Mouse (Mus musculus): Measurements from ENCODE around the gene Irf9. TPM values are rescaled to one million over a fixed set of nuclear protein-coding genes. Genes with fewer than 3 reads are reported as not detected.

The Irf9 gene
- polyA plus RNA-seq, 1 experiment from 2014 or later: 50.2 TPM

DNA sequence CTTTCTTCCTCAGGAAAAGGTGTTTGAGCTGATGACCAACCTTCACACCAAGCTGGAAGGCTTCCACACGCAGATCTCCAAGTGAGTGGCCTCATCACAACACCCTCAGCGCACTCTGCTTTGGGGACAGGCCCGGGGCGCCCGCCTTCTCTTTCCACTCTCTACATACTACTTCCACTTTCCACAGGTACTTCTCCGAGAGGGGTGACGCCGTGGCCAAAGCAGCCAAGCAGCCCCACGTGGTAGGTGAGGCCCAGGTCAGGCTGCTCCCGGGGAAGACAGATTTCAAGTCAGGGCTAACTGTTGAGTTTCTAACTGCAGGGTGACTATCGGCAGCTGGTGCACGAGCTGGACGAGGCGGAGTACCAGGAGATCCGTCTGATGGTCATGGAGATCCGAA lies 22.6 kb upstream of the Irf9 start:
- DNase-seq (ENCODE audit: low spot score): no peak

DNA sequence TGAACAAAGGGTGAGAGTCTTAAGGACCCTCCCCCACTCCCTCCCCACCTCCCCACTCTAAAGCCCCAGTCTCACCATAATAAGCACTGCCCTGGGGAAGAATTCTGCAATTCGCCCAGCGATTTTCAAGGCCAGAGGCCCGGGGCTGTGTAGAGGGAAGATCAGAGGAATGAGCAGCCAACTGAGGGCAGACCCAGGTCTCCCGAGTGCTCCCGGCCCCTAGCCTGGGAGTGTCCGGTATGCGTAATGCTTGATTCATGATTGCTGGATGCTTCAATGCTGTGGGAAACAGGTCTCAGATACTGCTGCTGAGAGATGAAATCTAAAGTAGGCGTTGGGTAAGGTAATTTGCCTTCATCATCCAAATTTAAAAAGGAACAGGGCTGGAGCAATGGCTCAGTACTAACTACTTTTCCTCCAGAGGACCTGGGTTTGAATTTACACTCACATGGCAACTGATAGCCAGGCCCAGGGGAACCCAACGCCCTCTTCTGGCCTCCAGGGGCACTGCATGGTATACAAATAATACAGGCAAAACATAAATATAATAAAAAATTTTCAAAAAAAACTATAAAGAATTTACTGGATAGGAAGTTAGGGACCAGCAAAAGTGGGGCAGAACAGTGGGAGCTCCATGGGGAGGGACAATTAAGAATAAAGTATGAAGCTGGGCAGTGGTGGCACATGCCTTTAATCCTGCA lies 21.2 kb upstream of the Irf9 start:
- DNase-seq (ENCODE audit: low spot score): no peak

DNA sequence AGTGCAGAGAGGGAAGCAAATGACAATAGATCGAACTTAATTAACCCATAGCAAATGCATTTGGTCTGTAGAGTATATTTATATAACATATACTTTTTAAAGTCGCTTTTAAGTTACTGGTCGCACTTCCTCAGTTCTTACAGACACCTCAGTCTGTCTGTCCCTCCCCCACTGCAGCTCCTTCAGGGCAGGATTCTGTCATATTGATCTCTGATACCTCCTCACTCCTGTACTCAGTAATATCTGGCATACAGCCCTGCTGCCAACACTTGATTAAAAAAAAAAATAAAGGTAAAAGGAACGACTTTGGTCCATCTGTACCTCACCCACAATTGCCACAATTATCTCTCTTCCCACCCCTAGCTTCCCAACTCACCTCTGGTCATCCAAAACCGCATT lies 19.1 kb upstream of the Irf9 start:
- DNase-seq (ENCODE audit: low spot score): no peak

DNA sequence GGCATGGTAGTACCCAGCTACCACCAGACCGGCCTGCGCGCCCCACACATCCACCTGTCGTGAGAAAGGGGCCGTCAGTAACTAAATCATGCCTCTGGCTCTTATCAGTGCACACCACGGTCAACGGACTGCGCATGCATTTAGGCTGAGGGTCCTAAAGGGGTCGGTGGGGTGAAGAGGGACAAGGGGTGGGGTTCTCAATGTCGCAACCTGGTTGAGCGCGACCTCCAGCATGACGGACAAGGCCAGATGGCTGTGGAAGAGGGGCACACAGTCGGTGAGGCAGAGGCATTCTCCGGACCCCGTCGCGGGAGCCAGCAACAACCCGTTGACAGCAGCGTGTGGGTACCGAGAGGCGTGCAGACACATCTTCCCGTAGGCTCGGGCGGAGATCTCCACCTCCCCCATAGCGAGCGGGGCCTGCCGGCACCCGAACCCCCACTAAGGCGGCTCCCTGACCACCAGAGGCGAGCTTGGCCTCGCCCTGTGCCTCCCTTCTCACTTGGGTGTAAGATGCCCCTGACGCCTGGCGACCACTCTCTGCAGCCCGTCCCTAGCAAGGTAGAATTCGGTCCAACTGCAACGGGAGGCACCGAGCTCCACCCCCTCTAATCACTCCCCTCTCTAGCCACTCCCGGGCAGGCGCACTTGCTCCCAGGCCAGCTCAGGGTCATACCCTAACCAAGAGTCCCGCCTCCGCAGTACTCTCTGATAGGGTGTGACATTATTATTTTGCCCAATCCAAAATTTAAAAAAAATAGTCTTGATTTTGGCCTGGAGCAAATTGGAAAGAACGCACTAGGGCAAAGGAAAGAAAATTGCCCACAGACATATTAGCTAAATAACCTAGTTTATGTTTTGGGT lies 18.4 kb upstream of the Irf9 start, which contains the start of gene Emc9:
Gene Emc9 (minus strand): TSS at position 601 of the 864 bp plus-strand sequence.
- DNase-seq (ENCODE audit: low spot score): peak; percentile 15

DNA sequence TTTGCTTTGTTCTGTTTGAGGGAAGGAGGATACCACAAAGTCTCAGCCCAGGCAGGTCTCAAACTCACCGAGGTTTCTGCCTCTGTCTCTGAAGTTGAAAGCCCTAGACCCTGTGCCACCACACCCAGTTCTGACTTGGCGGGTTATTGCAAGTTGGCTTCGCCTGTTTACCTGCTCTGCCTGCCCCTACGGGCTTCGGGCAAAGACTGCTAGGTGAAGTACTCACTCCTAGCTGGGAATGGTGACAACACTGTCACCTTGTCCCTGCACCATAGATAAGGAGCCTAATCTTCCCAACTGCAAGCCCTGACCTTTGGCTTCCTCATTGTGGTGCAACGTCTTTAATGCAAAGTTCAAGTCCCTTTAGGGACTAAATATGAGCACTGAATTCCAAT lies 17.8 kb upstream of the Irf9 start:
- DNase-seq (ENCODE audit: low spot score): peak; percentile 22

DNA sequence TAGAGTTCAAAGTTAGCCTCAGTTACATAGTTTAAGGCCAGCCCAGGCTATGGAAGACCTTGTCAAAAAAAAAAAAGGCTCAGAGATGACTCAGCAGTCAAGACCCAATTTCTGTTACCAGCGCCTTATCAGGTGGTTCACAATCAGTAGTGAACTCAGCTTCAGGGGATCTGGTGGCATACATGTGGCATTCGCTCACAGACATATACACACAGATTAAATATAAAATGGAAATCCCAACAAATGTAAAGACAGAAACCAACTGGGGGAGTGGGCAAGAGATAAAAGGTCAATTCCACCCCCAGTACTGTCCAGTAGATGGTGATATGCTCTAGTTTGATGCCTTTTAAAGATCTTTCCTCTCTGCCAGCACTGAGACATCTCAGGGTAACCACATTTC lies 17.2 kb upstream of the Irf9 start:
- no peak for DNase-seq (ENCODE audit: low spot score)

DNA sequence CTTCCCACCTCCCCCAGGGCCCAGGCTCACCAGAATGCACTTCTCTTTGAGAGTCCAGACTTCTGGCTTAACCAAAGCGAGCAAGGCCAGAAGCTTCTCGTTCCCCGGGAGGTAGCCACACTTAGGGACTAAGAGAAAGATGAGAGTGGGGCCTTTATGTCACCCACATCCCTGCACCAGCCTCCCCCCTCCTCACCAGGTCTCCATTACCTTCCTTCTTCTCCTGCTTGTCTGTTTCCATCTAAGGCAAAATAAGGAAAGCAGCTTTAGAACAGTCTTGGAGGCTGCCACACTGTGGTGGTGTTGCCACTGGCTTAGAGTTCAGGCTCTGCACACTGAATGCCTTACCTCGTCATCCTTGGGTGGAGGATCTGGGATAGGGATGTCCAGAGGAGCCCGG lies 14.1 kb upstream of the Irf9 start:
- no peak for DNase-seq (ENCODE audit: low spot score)

DNA sequence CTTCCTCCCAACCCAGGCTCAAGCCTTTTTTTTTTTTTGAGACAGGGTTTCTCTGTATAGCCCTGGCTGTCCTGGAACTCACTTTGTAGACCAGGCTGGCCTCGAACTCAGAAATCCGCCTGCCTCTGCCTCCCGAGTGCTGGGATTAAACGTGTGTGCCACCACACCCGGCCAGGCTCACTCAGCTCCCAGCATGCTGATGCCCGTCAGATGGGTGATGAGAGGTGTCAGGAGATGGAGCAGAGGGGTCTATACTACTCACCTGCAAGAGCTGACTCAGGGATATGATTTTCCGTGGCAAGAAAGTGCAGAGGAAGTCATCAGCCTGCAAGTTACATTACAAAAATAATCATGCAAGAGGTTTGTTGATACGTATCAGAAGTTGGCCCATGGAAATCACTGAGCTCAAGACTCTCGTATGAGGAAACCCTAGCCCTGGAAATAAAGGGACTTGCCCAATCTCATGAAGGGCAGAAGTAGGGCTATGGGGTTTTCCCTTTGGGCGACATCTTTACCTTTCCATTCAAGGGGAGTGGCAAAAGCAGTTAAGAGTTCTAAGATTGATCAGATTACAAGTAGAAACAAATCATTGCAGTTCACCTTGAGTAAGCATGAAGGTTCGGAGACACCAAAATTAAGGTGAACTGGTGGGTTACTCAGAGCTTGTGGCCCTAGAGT lies 13.5 kb upstream of the Irf9 start:
- DNase-seq (ENCODE audit: low spot score): no peak

DNA sequence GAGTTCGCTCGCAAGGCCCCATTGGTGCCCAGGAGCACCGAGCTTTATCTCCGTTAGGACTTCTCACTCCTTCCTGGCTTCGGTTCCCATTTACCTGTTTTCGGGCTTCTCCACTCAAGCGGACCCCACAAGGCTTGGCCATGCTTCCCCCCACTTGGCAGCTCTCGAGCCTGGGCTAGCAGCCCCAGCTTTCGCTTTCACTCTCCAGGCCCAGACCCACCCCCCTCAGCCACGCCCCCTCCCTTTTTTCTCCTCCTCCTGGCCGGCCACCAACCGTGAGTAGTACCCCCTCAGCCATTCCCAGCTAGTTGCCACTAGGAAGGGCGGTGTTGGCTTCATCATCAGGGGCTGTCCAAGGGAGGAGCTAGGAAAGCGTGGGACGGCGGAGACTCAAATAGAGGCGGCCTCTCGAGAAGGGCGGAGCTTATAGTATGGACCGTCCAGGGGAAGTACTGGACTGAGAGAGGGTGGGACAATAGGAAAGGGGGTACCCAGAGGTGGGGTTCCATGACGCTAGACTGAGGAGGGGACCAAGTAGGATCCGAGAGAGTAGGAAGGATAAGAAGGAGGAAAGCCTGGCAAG lies 12.5 kb upstream of the Irf9 start, which contains the start of gene Psme2:
Gene Psme2 (minus strand): TSS at position 366 of the 583 bp plus-strand sequence.
- DNase-seq (ENCODE audit: low spot score): peak; percentile 73

DNA sequence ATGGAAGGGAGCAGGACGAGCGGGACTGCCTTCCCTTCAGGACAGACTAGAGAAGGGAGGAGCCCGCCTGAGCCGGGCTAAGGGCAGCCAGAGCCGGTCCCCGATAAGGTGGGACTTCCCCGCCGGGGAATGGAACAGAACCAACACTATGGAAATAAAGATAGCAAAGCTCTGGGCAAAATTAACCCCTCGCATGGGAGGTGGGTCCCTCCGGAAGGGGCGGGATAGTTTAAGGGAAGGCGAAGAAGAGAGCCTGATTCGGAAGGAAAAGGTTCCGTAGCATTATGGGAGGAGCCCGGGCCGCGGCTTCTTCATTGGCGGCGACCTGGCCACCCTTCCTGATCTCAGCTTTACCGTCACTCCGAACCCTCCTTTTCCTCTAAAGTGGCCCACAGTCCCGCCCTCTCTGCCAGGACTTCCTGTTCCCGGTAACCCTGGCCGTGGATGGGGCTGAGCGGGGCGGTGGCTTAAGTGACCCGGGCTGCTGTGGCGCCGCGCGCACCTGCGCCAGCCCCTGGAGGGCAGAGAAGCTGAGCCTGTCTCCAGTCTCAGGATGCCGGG lies 12.0 kb upstream of the Irf9 start, which contains the start of gene Rnf31:
Gene Rnf31 (plus strand): TSS at position 378 of the 561 bp plus-strand sequence.
- DNase-seq (ENCODE audit: low spot score): peak; percentile 82

DNA sequence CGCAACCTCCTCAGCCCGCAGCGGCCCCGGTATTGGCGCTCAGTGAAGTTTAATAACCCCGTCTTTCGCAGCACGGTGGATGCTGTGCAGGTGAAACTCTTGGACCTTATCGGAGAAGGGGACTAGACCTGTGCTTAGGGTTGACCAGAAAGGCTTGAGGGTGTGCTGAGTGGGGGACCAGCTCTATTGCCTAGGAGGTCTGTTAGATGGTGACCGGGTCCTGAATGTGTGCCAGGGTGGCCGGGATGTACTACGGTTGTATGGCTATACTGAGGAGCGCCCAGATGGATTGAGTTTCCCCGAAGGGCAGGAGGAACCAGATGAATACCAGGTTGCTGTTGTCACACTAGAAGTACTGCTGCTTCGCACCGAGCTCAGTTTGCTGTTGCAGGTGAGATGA lies 11.1 kb upstream of the Irf9 start:
- no peak for DNase-seq (ENCODE audit: low spot score)

DNA sequence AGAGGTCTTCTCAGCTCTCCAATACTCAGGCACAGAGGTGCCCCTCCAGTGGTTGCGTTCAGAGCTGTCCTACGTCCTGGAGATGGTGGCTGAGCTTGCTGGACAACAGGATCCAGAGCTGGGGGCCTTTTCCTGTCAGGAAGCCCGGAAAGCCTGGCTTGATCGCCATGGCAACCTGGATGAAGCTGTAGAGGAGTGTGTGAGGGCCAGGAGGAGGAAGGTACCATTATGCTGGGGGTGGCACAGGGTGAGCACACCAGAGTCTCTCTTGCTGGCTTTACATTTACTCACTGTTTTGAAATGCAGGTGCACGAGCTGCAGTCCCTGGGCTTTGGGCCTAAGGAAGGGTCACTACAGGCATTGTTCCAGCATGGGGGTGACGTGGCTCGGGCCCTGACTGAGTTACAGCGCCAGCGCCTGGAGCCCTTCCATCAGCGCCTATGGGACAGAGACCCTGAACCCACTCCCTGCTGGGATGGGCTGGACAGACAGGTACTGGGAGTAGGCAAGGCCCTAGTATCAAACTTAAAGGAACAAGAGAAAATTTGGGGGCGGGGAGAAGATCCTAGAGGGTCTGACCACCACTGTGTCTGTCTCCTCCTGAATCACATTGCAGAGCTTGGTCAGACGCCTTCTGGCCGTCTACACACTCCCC lies 7.2 kb upstream of the Irf9 start:
- DNase-seq (ENCODE audit: low spot score): no peak

DNA sequence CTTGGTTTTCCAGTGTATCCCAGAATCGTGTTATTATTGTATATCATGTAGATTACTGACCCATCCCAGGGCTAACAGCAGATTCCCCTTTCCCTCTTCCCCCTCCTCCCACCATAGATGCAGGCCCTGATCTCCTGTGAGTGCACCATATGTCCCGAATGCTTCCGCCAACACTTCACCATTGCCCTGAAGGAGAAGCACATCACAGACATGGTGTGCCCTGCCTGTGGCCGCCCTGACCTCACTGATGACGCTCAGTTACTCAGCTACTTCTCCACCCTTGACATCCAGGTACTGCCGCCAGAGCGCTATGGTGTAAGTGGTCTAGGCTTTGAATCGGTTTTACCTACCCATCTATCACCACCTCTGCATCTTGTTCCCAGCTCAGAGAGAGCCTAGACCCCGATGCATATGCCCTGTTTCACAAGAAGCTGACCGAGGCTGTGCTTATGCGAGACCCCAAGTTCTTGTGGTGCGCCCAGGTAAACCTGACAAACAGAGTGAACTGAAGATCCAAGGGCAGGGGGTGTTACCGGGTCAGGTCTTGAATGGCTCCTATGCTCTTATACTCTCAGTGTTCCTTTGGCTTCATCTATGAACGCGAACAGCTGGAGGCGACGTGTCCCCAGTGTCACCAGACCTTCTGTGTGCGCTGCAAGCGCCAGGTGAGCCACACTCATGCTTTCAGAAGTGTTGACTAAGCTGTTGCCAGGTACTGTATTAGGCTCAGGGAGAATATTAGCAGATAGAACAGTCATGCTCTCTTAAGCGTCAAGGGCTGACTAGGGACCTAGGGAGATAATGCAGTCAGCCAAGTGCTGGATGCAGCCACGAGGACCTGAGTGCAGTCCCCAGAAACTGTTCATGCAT lies 4.6 kb upstream of the Irf9 start:
- DNase-seq (ENCODE audit: low spot score): no peak

DNA sequence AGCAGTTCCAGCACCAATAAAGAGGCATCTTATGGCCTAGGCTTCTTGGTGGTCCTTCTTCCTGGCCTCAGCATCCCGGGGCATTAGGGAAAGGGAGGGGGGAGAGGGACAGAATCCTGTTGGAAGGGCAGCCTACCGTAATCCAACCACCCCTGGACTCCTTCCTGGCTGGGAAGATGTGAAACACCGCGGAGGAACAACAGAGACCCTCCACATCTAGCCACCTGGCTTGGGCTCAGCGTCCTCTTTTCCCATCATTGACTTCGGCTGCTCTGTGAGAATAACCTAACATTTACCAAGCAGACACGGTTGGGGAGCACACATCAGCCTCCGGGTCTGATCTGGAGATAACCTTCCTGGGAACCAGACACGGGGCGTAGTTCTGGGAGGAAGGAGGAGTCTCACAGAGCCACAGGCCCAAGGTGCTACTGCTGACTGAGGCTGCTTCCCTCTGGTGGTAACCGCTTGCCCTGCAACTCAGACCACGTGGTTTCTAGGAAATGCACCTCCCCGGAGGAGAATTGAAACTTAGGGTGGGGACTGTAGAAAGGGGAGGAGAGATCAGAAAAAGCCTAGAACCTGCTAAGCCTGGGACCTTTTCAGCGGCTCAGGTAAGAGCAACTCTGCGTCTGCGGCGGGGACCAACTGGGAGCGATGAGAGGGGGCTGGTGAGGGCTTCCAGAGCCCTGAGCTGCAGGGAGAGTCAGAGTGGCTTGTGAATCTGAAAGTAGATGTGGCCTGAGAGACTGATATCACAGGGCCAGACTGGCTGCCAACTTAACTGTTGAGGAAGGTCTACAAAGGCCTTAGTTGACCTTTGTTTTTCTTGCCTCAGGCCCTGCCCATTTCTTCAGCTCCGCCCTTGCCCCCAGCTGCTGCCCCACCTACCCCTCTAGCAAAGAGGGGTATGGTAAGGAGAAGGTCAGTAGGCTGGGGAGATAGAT lies 534 bp downstream of the Irf9 start:
- peak; percentile 95 for DNase-seq (ENCODE audit: low spot score)

DNA sequence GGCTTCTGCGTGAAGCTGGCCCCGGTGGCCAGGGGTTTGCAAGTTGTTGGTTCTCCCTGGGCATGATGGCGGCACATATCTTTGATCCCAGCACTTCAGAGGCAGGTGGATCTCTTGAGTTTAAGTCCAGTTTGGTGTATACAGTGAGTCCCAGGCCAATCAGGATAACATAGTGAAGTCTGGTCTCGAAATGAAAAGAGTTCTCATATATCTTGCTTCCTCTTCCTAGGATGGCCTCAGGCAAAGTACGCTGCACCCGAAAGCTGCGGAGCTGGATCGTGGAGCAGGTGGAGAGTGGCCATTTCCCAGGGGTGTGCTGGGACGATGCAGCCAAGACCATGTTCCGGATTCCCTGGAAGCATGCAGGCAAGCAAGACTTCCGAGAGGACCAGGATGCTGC lies 1.5 kb downstream of the Irf9 start:
- no peak for DNase-seq (ENCODE audit: low spot score)

DNA sequence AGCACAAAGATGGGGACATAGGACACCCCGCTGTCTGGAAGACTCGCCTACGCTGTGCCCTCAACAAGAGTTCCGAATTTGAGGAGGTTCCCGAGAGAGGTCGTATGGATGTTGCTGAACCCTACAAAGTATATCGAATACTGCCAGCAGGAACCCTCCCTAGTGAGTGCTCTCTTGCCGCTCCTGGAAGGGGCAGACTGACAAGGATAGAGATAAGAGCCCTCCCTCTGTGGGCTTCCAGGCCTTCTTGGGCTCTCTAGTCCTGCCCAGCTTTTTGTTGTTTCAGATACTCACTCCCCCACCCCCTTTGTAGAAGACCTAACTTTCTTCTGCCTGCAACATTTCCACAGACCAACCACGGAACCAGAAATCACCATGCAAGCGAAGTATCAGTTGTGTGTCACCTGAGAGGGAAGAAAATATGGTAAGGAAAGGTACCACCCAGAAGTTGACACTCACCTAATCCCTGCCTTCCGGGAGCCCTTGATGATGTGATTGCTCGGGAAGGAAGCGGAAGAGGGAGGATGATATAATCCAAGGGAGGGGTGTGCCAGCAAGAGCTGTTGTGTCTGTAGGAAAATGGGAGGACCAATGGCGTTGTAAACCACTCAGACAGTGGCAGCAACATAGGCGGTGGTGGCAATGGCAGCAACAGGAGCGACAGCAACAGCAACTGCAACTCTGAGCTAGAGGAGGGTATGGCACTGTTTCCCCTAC lies 2.5 kb downstream of the Irf9 start:
- no peak for DNase-seq (ENCODE audit: low spot score)

DNA sequence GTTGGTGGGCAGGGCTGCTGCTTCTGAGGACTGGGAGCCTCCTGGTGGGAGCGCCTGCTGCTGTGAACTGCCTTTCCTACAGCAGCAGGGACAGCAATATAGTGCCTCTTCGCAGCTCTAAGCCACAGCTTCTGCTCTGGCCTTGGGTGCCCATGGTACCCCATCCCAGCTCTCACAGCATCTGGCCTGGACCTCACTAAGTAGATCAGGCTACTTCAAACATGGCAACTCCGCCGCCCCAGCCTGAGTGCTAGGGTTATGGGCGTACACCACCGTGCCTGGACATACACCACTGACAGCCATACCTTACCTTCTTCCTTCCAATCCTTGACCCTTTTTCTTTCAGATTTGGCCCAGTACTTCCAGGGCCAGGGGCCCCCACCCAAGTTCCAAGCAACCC lies 5.0 kb downstream of the Irf9 start:
- DNase-seq (ENCODE audit: low spot score): no peak

DNA sequence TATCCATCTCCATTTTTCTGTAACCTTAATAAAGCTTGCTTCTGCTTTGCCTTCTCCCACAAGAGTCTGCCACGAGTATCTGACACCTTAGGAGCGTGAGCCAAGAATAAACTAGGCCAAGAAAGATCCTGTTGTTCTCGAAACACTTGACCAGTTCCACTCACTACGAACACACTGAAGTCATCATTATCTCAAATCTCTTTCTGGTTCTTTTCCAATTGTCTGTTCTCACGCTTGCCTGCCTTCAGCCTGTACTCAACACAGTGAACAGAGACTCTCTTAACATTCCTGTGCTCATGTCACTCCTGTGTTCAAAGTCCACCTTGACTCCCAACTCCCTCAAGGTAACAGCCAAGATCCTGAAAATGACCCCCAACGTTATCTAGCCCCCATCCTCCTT lies 10.0 kb downstream of the Irf9 start:
- no peak for DNase-seq (ENCODE audit: low spot score)

Data from thymus, postnatal 0 days (tissue).